8 mouse cellular contexts compared by ENCODE assay signal in the genomic region with DNA sequence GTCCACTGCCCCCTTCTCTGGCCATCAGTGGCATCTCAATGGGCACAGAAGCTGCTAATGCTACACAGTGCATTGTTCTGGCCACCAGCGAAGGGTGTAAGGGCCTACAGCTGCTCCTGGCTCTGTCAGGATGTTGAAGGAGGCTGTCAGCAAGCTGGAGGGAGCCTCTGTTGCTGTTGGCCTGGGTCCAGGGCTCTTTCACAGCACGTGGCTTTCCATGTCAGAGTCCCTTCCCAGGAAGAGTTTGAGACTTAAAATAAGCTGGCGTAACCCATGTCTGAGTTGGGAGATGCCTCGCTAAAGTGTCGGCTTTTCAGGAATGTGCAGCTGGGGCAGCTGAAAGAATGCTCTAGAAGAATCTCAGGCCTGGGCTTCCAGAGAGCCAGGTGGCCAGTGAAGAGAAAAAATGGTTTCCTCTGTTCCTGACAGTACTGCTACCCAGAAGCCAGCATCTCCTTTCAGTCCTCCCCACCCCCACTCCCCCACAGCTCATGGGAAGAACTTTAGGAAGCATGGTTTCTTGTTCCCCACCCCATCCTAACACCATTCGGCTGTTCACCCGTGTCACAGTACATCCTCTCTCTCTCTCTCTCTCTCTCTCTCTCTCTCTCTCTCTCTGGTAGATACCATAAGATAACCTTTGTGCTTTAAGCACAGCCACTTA.
A peak's percentile ranks its signal among the peaks of the same experiment; 100 is the strongest.
DNase-seq lines count a peak whose midpoint lies in the region; ATAC-seq and TF ChIP-seq lines count a peak whose summit lies in the region.

No protein-coding gene starts in this region.

- peak; percentile 67; the same call in 1 of the 2 replicates for ATAC-seq in hindbrain, embryonic 16.5 days
- ATAC-seq in stomach, postnatal 0 days (ENCODE audit: low FRiP score, low TSS enrichment), result peak; percentile 42; the same call in 1 of the 2 replicates

- no peak overlapping the region for H3K4me2 ChIP-seq in hindbrain, embryonic 16.5 days (ENCODE audit: low read length)
- H3K4me2 ChIP-seq in stomach, postnatal 0 days (replicated peaks; ENCODE audit: low read depth), result no peak overlapping the region

- no peak for TF ChIP-seq CTCF in stomach, postnatal 0 days (IDR thresholded peaks at IDR 0.05; ENCODE audit: low read depth)

- peaks cover 9% of the 10 kb centered on the region for H3K27me3 ChIP-seq in hindbrain, embryonic 16.5 days (replicated peaks; ENCODE audit: control insufficient read depth, insufficient read depth, low read length)
- no peaks in the 10 kb centered on the region for H3K27me3 ChIP-seq in stomach, postnatal 0 days (ENCODE audit: control insufficient read depth, insufficient read depth, low read length)

- no peaks in the 10 kb centered on the region for H3K36me3 ChIP-seq in hindbrain, embryonic 16.5 days (ENCODE audit: control insufficient read depth, insufficient read depth, low read length)
- no peaks in the 10 kb centered on the region for H3K36me3 ChIP-seq in stomach, postnatal 0 days (ENCODE audit: control insufficient read depth, insufficient read depth, low read length)

- no peak for TF ChIP-seq EP300 in stomach, postnatal 0 days (optimal IDR thresholded peaks at IDR 0.05)

- H3K9ac ChIP-seq in hindbrain, embryonic 16.5 days (ENCODE audit: low read depth, low read length), result no peak overlapping the region
- H3K9ac ChIP-seq in stomach, postnatal 0 days (ENCODE audit: low read length), result no peak overlapping the region

- no peak overlapping the region for H3K27ac ChIP-seq in hindbrain, embryonic 16.5 days (ENCODE audit: low read depth, low read length)
- H3K27ac ChIP-seq in stomach, postnatal 0 days (replicated peaks), result no peak overlapping the region

- H3K4me3 ChIP-seq in hindbrain, embryonic 16.5 days (ENCODE audit: low read length), result no peak overlapping the region
- no peak overlapping the region for H3K4me3 ChIP-seq in stomach, postnatal 0 days (ENCODE audit: low read depth, low read length)

- DNase-seq in adrenal gland, adult 2 months, result peak; percentile 58
- DNase-seq in adrenal gland, adult 18-20 months (ENCODE audit: low spot score in 2 of 2), result no peak
- peak; percentile 57 to 60 for DNase-seq in adrenal gland, postnatal 36 days
- DNase-seq in gastrocnemius, postnatal 25 days, result peak; percentile 46
- DNase-seq in lung, adult 18-20 months, result peak; percentile 62 to 71
- DNase-seq in stomach, postnatal 0 days (ENCODE audit: low spot score), result peak; percentile 29
- no peak for DNase-seq in thymus, postnatal 10 days (ENCODE audit: low spot score in 2 of 2)

- H3K4me1 ChIP-seq in hindbrain, embryonic 16.5 days (ENCODE audit: control insufficient read depth, insufficient read depth, low read depth, low read length), result peaks cover 5% of the 10 kb centered on the region; the same call in 1 of the 2 replicates
- no peaks in the 10 kb centered on the region for H3K4me1 ChIP-seq in stomach, postnatal 0 days (replicated peaks; ENCODE audit: control insufficient read depth, insufficient read depth)

- WGBS in hindbrain, embryonic 16.5 days, result 31% methylated on average over 7 of the region's 7 CpGs
- 29% methylated on average over 7 of the region's 7 CpGs for WGBS in stomach, postnatal 0 days

- no peaks in the 10 kb centered on the region for H3K9me3 ChIP-seq in hindbrain, embryonic 16.5 days (ENCODE audit: control insufficient read depth, low read length)
- H3K9me3 ChIP-seq in stomach, postnatal 0 days (ENCODE audit: control insufficient read depth, low read length), result no peaks in the 10 kb centered on the region

Comparison
In these comparisons a context has a peak if more than half of its experiments do, and no peak if none do; other contexts are left out.
1. DNase-seq: peak in adrenal gland, adult 2 months (single experiment), adrenal gland, postnatal 36 days (2 of 2), gastrocnemius, postnatal 25 days (single experiment), lung, adult 18-20 months (2 of 2) and stomach, postnatal 0 days (single experiment); none in adrenal gland, adult 18-20 months (0 of 2) and thymus, postnatal 10 days (0 of 2).